Mouse (Mus musculus): Measurements from ENCODE around the gene Slc16a1. TPM values are rescaled to one million over a fixed set of nuclear protein-coding genes. Genes with fewer than 3 reads are reported as not detected.
"Not testable (repeated sequence)": the region's sequence is repeated elsewhere in the genome, so short reads cannot be mapped to it uniquely, and the experiment has no call there.

Gene Slc16a1
- polyA plus RNA-seq, 1 experiment from 2014 or later = 44.0 TPM

DNA sequence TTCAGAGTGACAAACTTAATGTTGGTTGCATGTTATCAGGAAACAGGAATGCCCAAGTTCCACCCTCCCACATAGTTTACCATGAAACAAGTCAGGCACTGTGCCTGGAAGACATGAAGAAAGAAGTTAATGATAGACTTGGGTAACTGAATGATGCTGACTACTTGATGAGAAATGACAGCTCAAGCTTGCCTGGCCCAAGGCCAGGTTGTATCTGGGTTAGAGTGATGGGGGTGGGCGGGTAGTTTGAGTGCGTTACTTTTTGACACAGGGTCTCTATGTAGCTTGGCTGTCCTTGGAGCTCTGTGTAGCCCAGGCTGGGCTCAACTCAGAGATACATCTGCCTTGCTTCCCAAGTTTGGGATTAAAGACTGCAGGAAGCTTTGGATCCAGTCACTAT is 20.2 kb downstream of the Slc16a1 start:
- 78% methylated on average over 2 of the region's 2 CpGs for WGBS
- H3K4me2 ChIP-seq (replicated peaks; ENCODE audit: low read depth, low read length) = no peak overlapping the region

DNA sequence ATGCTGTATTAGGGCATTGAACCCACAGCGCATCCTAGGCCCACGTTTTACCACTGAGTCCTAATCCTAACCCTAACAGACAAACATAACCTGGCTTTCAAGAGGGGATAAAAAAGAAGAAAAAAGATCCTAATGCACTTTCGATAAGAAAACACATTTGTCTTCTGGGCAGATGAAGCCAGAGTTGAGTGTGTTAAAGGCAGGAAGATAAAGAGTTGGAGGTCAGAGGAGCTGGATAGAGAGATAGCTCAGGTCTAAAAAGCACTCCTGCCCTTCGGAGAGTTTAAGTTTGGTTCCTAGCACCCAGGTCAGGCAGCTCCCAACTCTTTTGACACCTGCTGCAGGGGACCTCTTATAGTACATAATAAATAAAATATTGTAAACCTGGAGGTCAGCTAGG is 21.3 kb downstream of the Slc16a1 start:
- Histone ChIP-seq H3K4me3 (ENCODE audit: low read length) (no peak overlapping the region), H3K36me3 (ENCODE audit: insufficient read depth, low read length) (peaks cover 2% of the 10 kb centered on the region; the same call in 1 of the 2 replicates), H3K4me2 (replicated peaks; ENCODE audit: low read depth, low read length) (no peak overlapping the region), H3K9me3 (ENCODE audit: low read length) (no peaks in the 10 kb centered on the region), H3K4me1 (ENCODE audit: insufficient read depth, low read length) (peaks cover 9% of the 10 kb centered on the region), H3K9ac (replicated peaks; ENCODE audit: low read length) (no peak overlapping the region), H3K27me3 (ENCODE audit: insufficient read depth, low read length) (no peaks in the 10 kb centered on the region), H3K27ac (ENCODE audit: low read length) (no peak overlapping the region)
- 76% methylated on average over 4 of the region's 4 CpGs for WGBS
- ATAC-seq (ENCODE audit: low FRiP score, low TSS enrichment) = no peak

More for the DNA sequence above, 20.2 kb downstream of the Slc16a1 start:
- Histone ChIP-seq H3K27me3 (ENCODE audit: insufficient read depth, low read length) (no peaks in the 10 kb centered on the region), H3K9me3 (ENCODE audit: low read length) (no peaks in the 10 kb centered on the region), H3K36me3 (ENCODE audit: insufficient read depth, low read length) (peaks cover 4% of the 10 kb centered on the region; the same call in 1 of the 2 replicates), H3K27ac (ENCODE audit: low read length) (no peak overlapping the region), H3K4me3 (ENCODE audit: low read length) (no peak overlapping the region), H3K9ac (replicated peaks; ENCODE audit: low read length) (no peak overlapping the region), H3K4me1 (ENCODE audit: insufficient read depth, low read length) (peaks cover 9% of the 10 kb centered on the region)
- no peak for ATAC-seq (ENCODE audit: low FRiP score, low TSS enrichment)

DNA sequence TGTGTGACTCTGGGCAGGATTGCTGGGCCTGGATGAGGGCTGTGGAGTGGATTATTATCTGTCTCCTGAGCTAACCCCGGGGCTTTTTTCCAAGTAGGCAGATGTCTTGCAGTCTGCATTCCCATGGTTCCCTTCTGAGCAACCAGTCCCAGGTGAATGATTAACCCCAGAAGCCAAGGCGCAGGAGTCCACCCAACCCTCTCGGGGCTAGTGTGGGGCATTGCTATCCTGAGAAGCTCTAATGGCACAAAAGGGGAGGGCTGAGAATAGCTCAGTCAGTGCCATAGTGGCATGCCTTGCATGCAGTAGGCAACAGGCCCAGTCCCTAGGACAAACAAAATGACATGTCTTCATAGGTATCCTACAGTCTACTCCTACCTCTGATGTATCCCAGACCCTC is 22.1 kb downstream of the Slc16a1 start:
- Histone ChIP-seq H3K36me3 (ENCODE audit: insufficient read depth, low read length) (peaks cover 1% of the 10 kb centered on the region; the same call in 1 of the 2 replicates), H3K4me2 (replicated peaks; ENCODE audit: low read depth, low read length) (no peak overlapping the region), H3K4me1 (ENCODE audit: insufficient read depth, low read length) (peaks cover 9% of the 10 kb centered on the region), H3K9me3 (ENCODE audit: low read length) (no peaks in the 10 kb centered on the region), H3K4me3 (ENCODE audit: low read length) (no peak overlapping the region), H3K27ac (ENCODE audit: low read length) (peak overlapping the region; percentile 43; the same call in 1 of the 2 replicates), H3K27me3 (ENCODE audit: insufficient read depth, low read length) (no peaks in the 10 kb centered on the region), H3K9ac (replicated peaks; ENCODE audit: low read length) (no peak overlapping the region)
- peak; percentile 94 for ATAC-seq (ENCODE audit: low FRiP score, low TSS enrichment)
- 56% methylated on average over 3 of the region's 3 CpGs for WGBS

DNA sequence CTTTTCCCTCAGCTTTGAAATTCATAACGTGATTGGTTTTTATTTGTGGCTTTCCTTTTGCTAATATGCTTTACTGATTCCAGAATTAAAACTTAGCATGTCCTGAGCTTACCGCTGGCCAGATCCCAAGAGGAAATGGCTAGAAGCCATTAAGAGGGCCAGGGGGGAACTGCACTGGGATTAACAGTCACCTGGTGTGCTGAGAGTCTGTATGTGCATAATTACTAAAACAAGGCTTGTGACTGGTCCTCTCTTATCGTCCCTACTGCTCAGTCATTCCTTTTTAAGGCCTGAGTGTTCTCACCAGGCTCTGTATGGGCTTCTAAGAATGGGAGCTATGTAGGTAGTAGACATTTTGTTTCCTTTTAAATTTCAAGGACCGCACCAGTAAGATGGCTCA is 23.5 kb downstream of the Slc16a1 start:
- no peak overlapping the region for H3K4me3 ChIP-seq (ENCODE audit: low read length)
- no peak for ATAC-seq (ENCODE audit: low FRiP score, low TSS enrichment)
- H3K27ac ChIP-seq (ENCODE audit: low read length) = peak overlapping the region; percentile 27; the same call in 1 of the 2 replicates
- no peaks in the 10 kb centered on the region for H3K9me3 ChIP-seq (ENCODE audit: low read length)
- no peaks in the 10 kb centered on the region for H3K36me3 ChIP-seq (ENCODE audit: insufficient read depth, low read length)
- WGBS = 61% methylated on average over 4 of the region's 4 CpGs
- peaks cover 9% of the 10 kb centered on the region for H3K4me1 ChIP-seq (ENCODE audit: insufficient read depth, low read length)
- no peaks in the 10 kb centered on the region for H3K27me3 ChIP-seq (ENCODE audit: insufficient read depth, low read length)
- H3K4me2 ChIP-seq (replicated peaks; ENCODE audit: low read depth, low read length) = no peak overlapping the region
- H3K9ac ChIP-seq (replicated peaks; ENCODE audit: low read length) = no peak overlapping the region

DNA sequence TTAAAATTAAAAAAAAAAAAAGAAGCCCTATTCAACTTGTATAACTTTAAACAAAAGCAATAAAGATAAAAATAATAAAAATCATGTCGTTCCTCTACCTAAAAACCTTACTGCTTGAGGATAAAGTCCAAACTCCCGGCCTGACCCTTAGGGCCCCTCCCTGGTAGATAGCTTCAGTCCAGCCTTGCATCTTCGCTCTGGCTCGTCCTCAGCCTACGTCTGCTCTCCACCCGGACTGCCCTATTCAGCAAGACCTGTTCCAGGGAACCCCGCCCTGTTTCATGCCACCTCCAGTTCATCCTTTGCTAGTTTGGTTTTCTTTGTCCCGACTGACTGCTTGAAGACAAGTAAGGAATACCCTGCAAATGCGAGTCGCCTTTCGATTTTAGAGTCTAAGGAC is 24.5 kb downstream of the Slc16a1 start:
- no peak overlapping the region for H3K9ac ChIP-seq (replicated peaks; ENCODE audit: low read length)
- H3K27ac ChIP-seq (ENCODE audit: low read length) = no peak overlapping the region
- H3K4me2 ChIP-seq (replicated peaks; ENCODE audit: low read depth, low read length) = no peak overlapping the region
- no peaks in the 10 kb centered on the region for H3K27me3 ChIP-seq (ENCODE audit: insufficient read depth, low read length)
- no peaks in the 10 kb centered on the region for H3K9me3 ChIP-seq (ENCODE audit: low read length)
- ATAC-seq (ENCODE audit: low FRiP score, low TSS enrichment) = no peak
- WGBS = 79% methylated on average over 11 of the region's 11 CpGs
- H3K36me3 ChIP-seq (ENCODE audit: insufficient read depth, low read length) = no peaks in the 10 kb centered on the region
- H3K4me1 ChIP-seq (ENCODE audit: insufficient read depth, low read length) = peaks cover 9% of the 10 kb centered on the region
- no peak overlapping the region for H3K4me3 ChIP-seq (ENCODE audit: low read length)

DNA sequence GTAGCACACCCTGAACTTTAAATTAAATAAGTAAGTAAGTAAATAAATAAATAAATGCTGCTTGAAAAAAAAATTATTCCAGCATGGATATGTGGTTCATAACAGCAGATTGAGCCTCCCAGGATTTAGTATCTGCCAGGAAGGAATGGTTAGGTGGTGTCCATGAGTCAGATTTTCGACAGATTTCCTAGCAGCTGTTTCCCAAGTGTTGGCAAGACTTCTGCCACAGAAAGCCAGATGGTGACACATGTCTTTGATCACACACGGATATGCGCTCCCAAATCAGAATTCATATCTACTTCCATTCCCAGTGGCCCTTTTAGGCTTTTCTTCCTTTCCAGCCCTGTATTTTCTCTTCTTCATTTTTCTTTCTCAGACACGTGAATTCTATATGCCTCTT is 28.5 kb downstream of the Slc16a1 start:
- no peaks in the 10 kb centered on the region for H3K27me3 ChIP-seq (ENCODE audit: insufficient read depth, low read length)
- H3K4me1 ChIP-seq (ENCODE audit: insufficient read depth, low read length) = peaks cover 26% of the 10 kb centered on the region
- ATAC-seq (ENCODE audit: low FRiP score, low TSS enrichment) = no peak
- H3K4me3 ChIP-seq (ENCODE audit: low read length) = no peak overlapping the region
- H3K27ac ChIP-seq (ENCODE audit: low read length) = no peak overlapping the region
- H3K4me2 ChIP-seq (replicated peaks; ENCODE audit: low read depth, low read length) = no peak overlapping the region
- H3K36me3 ChIP-seq (ENCODE audit: insufficient read depth, low read length) = no peaks in the 10 kb centered on the region
- WGBS = 73% methylated on average over 4 of the region's 4 CpGs
- no peaks in the 10 kb centered on the region for H3K9me3 ChIP-seq (ENCODE audit: low read length)
- no peak overlapping the region for H3K9ac ChIP-seq (replicated peaks; ENCODE audit: low read length)

DNA sequence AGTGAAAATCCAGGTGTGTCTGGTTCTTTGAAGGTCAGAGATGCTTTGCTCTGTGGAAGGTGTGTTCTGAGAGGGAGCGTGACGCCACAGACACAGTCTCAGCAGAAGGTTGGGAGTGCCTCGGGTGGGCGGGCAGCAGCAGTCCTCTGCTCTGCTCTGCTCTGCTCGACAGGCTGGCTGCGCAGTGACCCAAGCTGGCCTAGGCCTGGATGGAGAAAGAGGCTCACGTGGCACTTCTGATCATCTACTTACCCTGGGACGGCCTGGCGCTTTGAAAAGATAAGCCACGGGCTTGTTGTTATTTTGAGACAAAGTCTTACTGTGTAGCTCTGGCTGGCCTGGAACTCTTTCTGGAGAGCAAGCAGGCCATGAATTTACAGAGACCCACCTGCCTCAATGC is 29.0 kb downstream of the Slc16a1 start:
- no peaks in the 10 kb centered on the region for H3K9me3 ChIP-seq (ENCODE audit: low read length)
- WGBS = 62% methylated on average over 10 of the region's 10 CpGs
- no peaks in the 10 kb centered on the region for H3K36me3 ChIP-seq (ENCODE audit: insufficient read depth, low read length)
- H3K4me3 ChIP-seq (ENCODE audit: low read length) = no peak overlapping the region
- H3K4me2 ChIP-seq (replicated peaks; ENCODE audit: low read depth, low read length) = no peak overlapping the region
- H3K27ac ChIP-seq (ENCODE audit: low read length) = no peak overlapping the region
- no peaks in the 10 kb centered on the region for H3K27me3 ChIP-seq (ENCODE audit: insufficient read depth, low read length)
- ATAC-seq (ENCODE audit: low FRiP score, low TSS enrichment) = no peak
- peaks cover 28% of the 10 kb centered on the region for H3K4me1 ChIP-seq (ENCODE audit: insufficient read depth, low read length)
- no peak overlapping the region for H3K9ac ChIP-seq (replicated peaks; ENCODE audit: low read length)

DNA sequence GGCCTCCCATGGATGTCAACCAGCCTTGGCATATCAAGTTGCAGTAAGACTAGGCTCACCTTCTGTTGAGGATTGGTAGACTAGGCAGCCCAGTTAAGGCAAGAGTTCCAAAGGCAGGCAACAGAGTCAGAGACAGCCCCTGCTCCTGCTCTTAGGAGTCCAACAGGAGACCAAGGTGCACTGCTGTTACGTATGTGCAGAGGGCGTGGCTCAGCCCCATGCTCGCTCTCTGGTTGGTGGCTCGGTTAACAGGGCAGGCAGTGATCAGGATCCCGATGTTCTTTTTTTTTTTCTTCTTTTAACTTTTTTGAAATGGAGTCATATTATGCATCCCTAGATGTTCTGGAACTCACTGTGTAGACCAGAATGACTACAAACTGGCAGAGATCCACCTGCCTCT is 30.5 kb downstream of the Slc16a1 start:
- Histone ChIP-seq H3K4me1 (ENCODE audit: insufficient read depth, low read length) (peaks cover 42% of the 10 kb centered on the region), H3K36me3 (ENCODE audit: insufficient read depth, low read length) (no peaks in the 10 kb centered on the region), H3K4me3 (ENCODE audit: low read length) (no peak overlapping the region), H3K9ac (replicated peaks; ENCODE audit: low read length) (no peak overlapping the region), H3K9me3 (ENCODE audit: low read length) (no peaks in the 10 kb centered on the region), H3K27me3 (ENCODE audit: insufficient read depth, low read length) (no peaks in the 10 kb centered on the region), H3K27ac (ENCODE audit: low read length) (no peak overlapping the region), H3K4me2 (replicated peaks; ENCODE audit: low read depth, low read length) (no peak overlapping the region)
- ATAC-seq (ENCODE audit: low FRiP score, low TSS enrichment) = no peak
- WGBS = 92% methylated on average over 5 of the region's 5 CpGs

DNA sequence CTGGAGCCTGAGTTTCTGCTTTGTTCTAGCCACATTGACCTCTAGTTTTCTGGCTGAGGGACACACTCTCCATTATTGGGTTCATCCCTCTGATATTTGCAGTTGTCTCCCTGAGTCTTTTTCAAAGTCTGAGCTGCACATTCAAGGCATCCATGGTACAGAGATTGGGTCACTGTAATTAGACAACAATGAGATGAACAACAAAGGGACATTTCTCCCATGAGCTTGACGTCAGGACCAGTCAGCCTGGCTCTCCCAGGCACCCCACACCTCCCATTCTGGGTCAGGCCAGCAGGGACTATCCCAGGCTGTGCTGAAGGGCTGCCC is 31.4 kb downstream of the Slc16a1 start:
- Histone ChIP-seq H3K4me3 (ENCODE audit: low read length) (no peak overlapping the region), H3K36me3 (ENCODE audit: insufficient read depth, low read length) (no peaks in the 10 kb centered on the region), H3K9me3 (ENCODE audit: low read length) (no peaks in the 10 kb centered on the region), H3K4me1 (ENCODE audit: insufficient read depth, low read length) (peaks cover 50% of the 10 kb centered on the region), H3K9ac (replicated peaks; ENCODE audit: low read length) (no peak overlapping the region), H3K4me2 (replicated peaks; ENCODE audit: low read depth, low read length) (no peak overlapping the region), H3K27ac (ENCODE audit: low read length) (peak overlapping the region; percentile 73), H3K27me3 (ENCODE audit: insufficient read depth, low read length) (no peaks in the 10 kb centered on the region)
- WGBS = 71% methylated on average over 1 of the region's 1 CpGs
- 0 out of 2 replicates have a peak, but pooled peaks have one; percentile 12 for ATAC-seq (ENCODE audit: low FRiP score, low TSS enrichment)

DNA sequence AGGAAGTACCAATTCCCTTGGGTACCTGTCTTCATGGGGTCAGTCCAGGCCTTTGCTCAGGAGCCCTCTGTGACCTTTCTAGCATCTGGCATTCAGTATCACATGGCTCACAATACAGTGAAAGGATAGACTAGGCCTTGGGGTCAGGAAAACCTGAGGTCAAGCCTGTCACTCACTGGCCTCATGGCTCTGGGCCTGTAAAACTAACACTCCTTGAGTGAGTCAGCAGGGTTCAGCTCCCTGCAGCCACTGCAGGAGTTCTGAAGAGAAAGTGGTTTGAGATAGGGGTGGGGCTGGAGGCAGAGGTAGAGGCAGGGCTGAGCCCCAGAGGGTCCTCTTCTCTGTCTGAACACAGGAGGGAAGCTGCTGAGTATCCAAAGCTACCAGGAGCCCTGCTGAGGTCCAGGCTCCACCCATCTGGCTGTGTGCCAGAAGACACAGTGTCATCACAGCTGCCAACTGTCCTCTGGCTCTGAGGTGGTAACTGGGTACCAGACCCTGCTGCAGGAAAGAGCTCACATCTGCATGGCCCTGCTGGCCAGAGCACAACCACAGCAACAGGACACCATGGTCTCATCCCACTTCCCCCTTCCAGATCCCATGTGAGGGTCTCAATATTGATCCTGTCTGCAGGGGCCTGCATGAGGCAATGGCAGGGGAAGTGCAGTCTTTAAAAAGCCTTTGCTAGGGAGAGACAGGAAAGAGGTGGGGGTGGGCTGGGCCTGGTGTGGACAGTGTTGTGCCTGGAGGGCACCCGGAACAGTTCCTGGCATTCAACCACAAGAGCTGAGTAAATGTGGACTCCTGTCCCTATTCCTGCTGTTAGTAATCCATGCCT is 31.9 kb downstream of the Slc16a1 start:
- H3K4me2 ChIP-seq (replicated peaks; ENCODE audit: low read depth, low read length); H3K9ac ChIP-seq (replicated peaks; ENCODE audit: low read length); H3K4me3 ChIP-seq (ENCODE audit: low read length); H3K9me3 ChIP-seq (ENCODE audit: low read length); H3K36me3 ChIP-seq (ENCODE audit: insufficient read depth, low read length); H3K27me3 ChIP-seq (ENCODE audit: insufficient read depth, low read length): not testable (repeated sequence)
- Histone ChIP-seq H3K4me1 (ENCODE audit: insufficient read depth, low read length) (peaks cover 56% of the 10 kb centered on the region), H3K27ac (ENCODE audit: low read length) (peak overlapping the region; percentile 73)
- 31% methylated on average over 1 of the region's 1 CpGs for whole genome bisulfite sequencing
- peak; percentile 37; the same call in 1 of the 2 replicates for ATAC-seq (ENCODE audit: low FRiP score, low TSS enrichment)
